Mouse (Mus musculus) natural killer cell, adult 2 months (primary cell): ENCODE data around the gene Syngr1.

Source experiments
- DNase-seq, 2 experiments: peaks; one replicate each; pipeline ENCODE4 v3.0.0; 2022; ENCODE audit warnings: low spot score in 2 of 2

The Syngr1 gene

GRCm38 (mm10) chr15:80090155-80090554 lies 979 bp upstream of the Syngr1 start:
- DNase-seq = no peak

- DNase-seq = no peak
These were observed 403 bp upstream of the Syngr1 start for GRCm38 (mm10) chr15:80090741-80091120.

- no peak for DNase-seq
These were observed 907 bp downstream of the Syngr1 start for GRCm38 (mm10) chr15:80092041-80092441.

- no peak for DNase-seq
These were observed 1.5 kb downstream of the Syngr1 start for GRCm38 (mm10) chr15:80092599-80092998.

- DNase-seq = no peak
These were observed 3.1 kb downstream of the Syngr1 start for GRCm38 (mm10) chr15:80094201-80094600.

GRCm38 (mm10) chr15:80095596-80095995 lies 4.5 kb downstream of the Syngr1 start:
- no peak for DNase-seq

- no peak for DNase-seq
These were observed 5.3 kb downstream of the Syngr1 start for GRCm38 (mm10) chr15:80096406-80096805.

- DNase-seq = no peak
These were observed 6.1 kb downstream of the Syngr1 start for GRCm38 (mm10) chr15:80096946-80097881.

GRCm38 (mm10) chr15:80097999-80098461 lies 6.9 kb downstream of the Syngr1 start:
- no peak for DNase-seq

- no peak for DNase-seq
These were observed 7.7 kb downstream of the Syngr1 start for GRCm38 (mm10) chr15:80098809-80099208.

GRCm38 (mm10) chr15:80099477-80099876 lies 8.3 kb downstream of the Syngr1 start:
- DNase-seq = no peak

GRCm38 (mm10) chr15:80100196-80100595 lies 9.1 kb downstream of the Syngr1 start:
- DNase-seq = no peak

- DNase-seq = no peak
These were observed 9.7 kb downstream of the Syngr1 start for GRCm38 (mm10) chr15:80100871-80101270.

- DNase-seq = no peak
These were observed 10.4 kb downstream of the Syngr1 start for GRCm38 (mm10) chr15:80101503-80101902.

GRCm38 (mm10) chr15:80102495-80102894 lies 11.4 kb downstream of the Syngr1 start:
- DNase-seq = no peak

- DNase-seq = no peak
These were observed 14.6 kb downstream of the Syngr1 start for GRCm38 (mm10) chr15:80105490-80106410.

GRCm38 (mm10) chr15:80107143-80107542 lies 16.0 kb downstream of the Syngr1 start:
- DNase-seq = no peak

- no peak for DNase-seq
These were observed 16.4 kb downstream of the Syngr1 start for GRCm38 (mm10) chr15:80107575-80107974.

- DNase-seq = no peak
These were observed 20.3 kb downstream of the Syngr1 start for GRCm38 (mm10) chr15:80111436-80111835.

GRCm38 (mm10) chr15:80112499-80112898 lies 21.4 kb downstream of the Syngr1 start:
- no peak for DNase-seq

- no peak for DNase-seq
These were observed 23.3 kb downstream of the Syngr1 start for GRCm38 (mm10) chr15:80114414-80114813.

- no peak for DNase-seq
These were observed 24.1 kb downstream of the Syngr1 start for GRCm38 (mm10) chr15:80115256-80115655.
